Mouse (Mus musculus): Measurements from ENCODE around the gene Synpo2. TPM values are rescaled to one million over a fixed set of nuclear protein-coding genes. Genes with fewer than 3 reads are reported as not detected.

Synpo2 gene
- polyA plus RNA-seq, 2 experiments, result 0.03 to 0.04 TPM

- 76% methylated on average over 1 of the region's 1 CpGs for WGBS (ENCODE audit: insufficient replicate concordance)
- Histone ChIP-seq H3K9me3 (ENCODE audit: control insufficient read depth, low read length) (no peaks in the 10 kb centered on the region), H3K27me3 (ENCODE audit: control insufficient read depth, insufficient read depth, low read length) (no peaks in the 10 kb centered on the region), H3K4me2 (ENCODE audit: low read depth) (no peak overlapping the region), H3K9ac (replicated peaks) (no peak overlapping the region), H3K4me3 (ENCODE audit: insufficient read depth in 1 of 2, low read depth in 2 of 2, low read length in 2 of 2) (no peak overlapping the region), H3K4me1 (replicated peaks; ENCODE audit: control insufficient read depth in 2 of 2, insufficient read depth in 2 of 2, low read length in 1 of 2) (no peaks in the 10 kb centered on the region), H3K27ac (no peak overlapping the region), H3K36me3 (replicated peaks; ENCODE audit: control insufficient read depth, insufficient read depth, low read depth) (no peaks in the 10 kb centered on the region)
- ATAC-seq (ENCODE audit: insufficient read depth), result no peak
- no peak for DNase-seq (ENCODE audit: low read depth in 3 of 3, low spot score in 3 of 3)
- no peak for TF ChIP-seq EP300 (IDR thresholded peaks at IDR 0.05; ENCODE audit: low read depth)
- TF ChIP-seq CTCF (IDR thresholded peaks at IDR 0.05; ENCODE audit: low read depth), result no peak
Observed at GRCm38 (mm10) chr3:123070996-123071395, 165.0 kb downstream of the Synpo2 start.

- 66% methylated on average over 7 of the region's 7 CpGs for WGBS (ENCODE audit: insufficient replicate concordance)
- no peak for ATAC-seq (ENCODE audit: insufficient read depth)
Observed at GRCm38 (mm10) chr3:123066836-123067235, 169.1 kb downstream of the Synpo2 start.

GRCm38 (mm10) chr3:123065466-123065865 lies 170.5 kb downstream of the Synpo2 start:
- ATAC-seq (ENCODE audit: insufficient read depth) (no peak), DNase-seq (ENCODE audit: low read depth in 3 of 3, low spot score in 3 of 3) (no peak)
- H3K27me3 ChIP-seq (ENCODE audit: control insufficient read depth, insufficient read depth, low read length), result no peaks in the 10 kb centered on the region
- no peak overlapping the region for H3K27ac ChIP-seq
- WGBS (ENCODE audit: insufficient replicate concordance), result 49% methylated on average over 5 of the region's 5 CpGs
- H3K4me2 ChIP-seq (ENCODE audit: low read depth), result no peak overlapping the region
- no peaks in the 10 kb centered on the region for H3K36me3 ChIP-seq (replicated peaks; ENCODE audit: control insufficient read depth, insufficient read depth, low read depth)
- no peak overlapping the region for H3K4me3 ChIP-seq (ENCODE audit: insufficient read depth in 1 of 2, low read depth in 2 of 2, low read length in 2 of 2)
- no peak for TF ChIP-seq EP300 (IDR thresholded peaks at IDR 0.05; ENCODE audit: low read depth)
- no peak for TF ChIP-seq CTCF (IDR thresholded peaks at IDR 0.05; ENCODE audit: low read depth)
- H3K9ac ChIP-seq (replicated peaks), result no peak overlapping the region
- peaks cover 0 to 10% of the 10 kb centered on the region in 2 experiments; a peak in 2 of 4 replicates for H3K4me1 ChIP-seq (replicated peaks; ENCODE audit: control insufficient read depth in 2 of 2, insufficient read depth in 2 of 2, low read length in 1 of 2)
- no peaks in the 10 kb centered on the region for H3K9me3 ChIP-seq (ENCODE audit: control insufficient read depth, low read length)

More at GRCm38 (mm10) chr3:123066836-123067235, 169.1 kb downstream of the Synpo2 start:
- no peak overlapping the region for H3K9ac ChIP-seq (replicated peaks)
- no peaks in the 10 kb centered on the region for H3K36me3 ChIP-seq (replicated peaks; ENCODE audit: control insufficient read depth, insufficient read depth, low read depth)
- H3K27ac ChIP-seq, result no peak overlapping the region
- TF ChIP-seq EP300 (IDR thresholded peaks at IDR 0.05; ENCODE audit: low read depth) (no peak), CTCF (IDR thresholded peaks at IDR 0.05; ENCODE audit: low read depth) (no peak)
- peaks cover 0 to 6% of the 10 kb centered on the region in 2 experiments; a peak in 2 of 4 replicates for H3K4me1 ChIP-seq (replicated peaks; ENCODE audit: control insufficient read depth in 2 of 2, insufficient read depth in 2 of 2, low read length in 1 of 2)
- no peaks in the 10 kb centered on the region for H3K9me3 ChIP-seq (ENCODE audit: control insufficient read depth, low read length)
- H3K4me2 ChIP-seq (ENCODE audit: low read depth), result no peak overlapping the region
- H3K27me3 ChIP-seq (ENCODE audit: control insufficient read depth, insufficient read depth, low read length), result no peaks in the 10 kb centered on the region
- no peak for DNase-seq (ENCODE audit: low read depth in 3 of 3, low spot score in 3 of 3)
- no peak overlapping the region for H3K4me3 ChIP-seq (ENCODE audit: insufficient read depth in 1 of 2, low read depth in 2 of 2, low read length in 2 of 2)

GRCm38 (mm10) chr3:123064186-123064585 lies 171.8 kb downstream of the Synpo2 start:
- WGBS (ENCODE audit: insufficient replicate concordance), result 31% methylated on average over 5 of the region's 5 CpGs
- H3K9me3 ChIP-seq (ENCODE audit: control insufficient read depth, low read length), result no peaks in the 10 kb centered on the region
- no peak for TF ChIP-seq EP300 (IDR thresholded peaks at IDR 0.05; ENCODE audit: low read depth)
- no peak for TF ChIP-seq CTCF (IDR thresholded peaks at IDR 0.05; ENCODE audit: low read depth)
- ATAC-seq (ENCODE audit: insufficient read depth) (no peak), DNase-seq (ENCODE audit: low read depth in 3 of 3, low spot score in 3 of 3) (no peak)
- no peaks in the 10 kb centered on the region for H3K36me3 ChIP-seq (replicated peaks; ENCODE audit: control insufficient read depth, insufficient read depth, low read depth)
- H3K4me2 ChIP-seq (ENCODE audit: low read depth), result no peak overlapping the region
- no peak overlapping the region for H3K4me3 ChIP-seq (ENCODE audit: insufficient read depth in 1 of 2, low read depth in 2 of 2, low read length in 2 of 2)
- no peaks in the 10 kb centered on the region for H3K27me3 ChIP-seq (ENCODE audit: control insufficient read depth, insufficient read depth, low read length)
- peaks cover 0 to 10% of the 10 kb centered on the region in 2 experiments; a peak in 2 of 4 replicates for H3K4me1 ChIP-seq (replicated peaks; ENCODE audit: control insufficient read depth in 2 of 2, insufficient read depth in 2 of 2, low read length in 1 of 2)
- no peak overlapping the region for H3K27ac ChIP-seq
- no peak overlapping the region for H3K9ac ChIP-seq (replicated peaks)

- no peak for ATAC-seq (ENCODE audit: insufficient read depth)
- no peak for DNase-seq (ENCODE audit: low read depth in 3 of 3, low spot score in 3 of 3)
- H3K4me1 ChIP-seq (replicated peaks; ENCODE audit: control insufficient read depth in 2 of 2, insufficient read depth in 2 of 2, low read length in 1 of 2), result peaks cover 0 to 10% of the 10 kb centered on the region in 2 experiments; a peak in 2 of 4 replicates
- H3K27ac ChIP-seq, result no peak overlapping the region
- H3K9me3 ChIP-seq (ENCODE audit: control insufficient read depth, low read length), result no peaks in the 10 kb centered on the region
- H3K4me3 ChIP-seq (ENCODE audit: insufficient read depth in 1 of 2, low read depth in 2 of 2, low read length in 2 of 2), result no peak overlapping the region
- no peaks in the 10 kb centered on the region for H3K36me3 ChIP-seq (replicated peaks; ENCODE audit: control insufficient read depth, insufficient read depth, low read depth)
- no peak overlapping the region for H3K9ac ChIP-seq (replicated peaks)
- WGBS (ENCODE audit: insufficient replicate concordance), result 53% methylated on average over 2 of the region's 2 CpGs
- no peak for TF ChIP-seq CTCF (IDR thresholded peaks at IDR 0.05; ENCODE audit: low read depth)
- no peaks in the 10 kb centered on the region for H3K27me3 ChIP-seq (ENCODE audit: control insufficient read depth, insufficient read depth, low read length)
- no peak overlapping the region for H3K4me2 ChIP-seq (ENCODE audit: low read depth)
Observed at GRCm38 (mm10) chr3:123061931-123062330, 174.0 kb downstream of the Synpo2 start.

Data from liver, embryonic 14.5 days (tissue).